Mouse (Mus musculus): ENCODE measurements around the gene Serpine2. TPM values are rescaled to one million over a fixed set of nuclear protein-coding genes. Genes with fewer than 3 reads are reported as not detected.

Serpine2 gene
- polyA plus RNA-seq, 1 experiment from 2014 or later, result 6.7 TPM

GRCm38 (mm10) chr1:79857681-79858388 is 3.1 kb downstream of the Serpine2 start:
- ATAC-seq (ENCODE audit: insufficient read depth), result no peak
- peak overlapping the region; percentile 54 for H3K4me3 ChIP-seq (replicated peaks)
- no peaks in the 10 kb centered on the region for H3K9me3 ChIP-seq (replicated peaks)
- H3K4me1 ChIP-seq (replicated peaks), result 0 out of 2 replicates have a peak, but pooled peaks cover 5% of the 10 kb centered on the region
- H3K27me3 ChIP-seq, result peaks cover 51% of the 10 kb centered on the region
- H3K9ac ChIP-seq, result no peak overlapping the region
- no peaks in the 10 kb centered on the region for H3K36me3 ChIP-seq (replicated peaks)
- 4% methylated on average over 32 of the region's 32 CpGs for WGBS (ENCODE audit: insufficient replicate concordance)
- H3K27ac ChIP-seq (replicated peaks), result no peak overlapping the region
- H3K4me2 ChIP-seq, result peak overlapping the region; percentile 70

- no peaks in the 10 kb centered on the region for H3K36me3 ChIP-seq (replicated peaks)
- 0 out of 2 replicates have a peak, but pooled peaks cover 5% of the 10 kb centered on the region for H3K4me1 ChIP-seq (replicated peaks)
- no peak overlapping the region for H3K4me3 ChIP-seq (replicated peaks)
- H3K27ac ChIP-seq (replicated peaks), result no peak overlapping the region
- peaks cover 51% of the 10 kb centered on the region for H3K27me3 ChIP-seq
- no peak overlapping the region for H3K4me2 ChIP-seq
- ATAC-seq (ENCODE audit: insufficient read depth), result no peak
- no peak overlapping the region for H3K9ac ChIP-seq
- H3K9me3 ChIP-seq (replicated peaks), result no peaks in the 10 kb centered on the region
- 49% methylated on average over 4 of the region's 4 CpGs for WGBS (ENCODE audit: insufficient replicate concordance)
Observed at GRCm38 (mm10) chr1:79856756-79857155, 4.2 kb downstream of the Serpine2 start.

GRCm38 (mm10) chr1:79853527-79853926 is 7.5 kb downstream of the Serpine2 start:
- H3K4me1 ChIP-seq (replicated peaks), result no peaks in the 10 kb centered on the region
- H3K27ac ChIP-seq (replicated peaks), result no peak overlapping the region
- no peak for ATAC-seq (ENCODE audit: insufficient read depth)
- peaks cover 26% of the 10 kb centered on the region for H3K27me3 ChIP-seq
- H3K36me3 ChIP-seq (replicated peaks), result no peaks in the 10 kb centered on the region
- H3K9me3 ChIP-seq (replicated peaks), result no peaks in the 10 kb centered on the region
- no peak overlapping the region for H3K4me2 ChIP-seq
- 50% methylated on average over 3 of the region's 3 CpGs for WGBS (ENCODE audit: insufficient replicate concordance)
- no peak overlapping the region for H3K4me3 ChIP-seq (replicated peaks)
- no peak overlapping the region for H3K9ac ChIP-seq

GRCm38 (mm10) chr1:79850341-79850740 is 10.6 kb downstream of the Serpine2 start:
- WGBS (ENCODE audit: insufficient replicate concordance), result 59% methylated on average over 10 of the region's 10 CpGs
- Histone ChIP-seq H3K27me3 (no peaks in the 10 kb centered on the region), H3K36me3 (replicated peaks) (no peaks in the 10 kb centered on the region), H3K9ac (no peak overlapping the region), H3K4me2 (no peak overlapping the region), H3K9me3 (replicated peaks) (no peaks in the 10 kb centered on the region), H3K4me1 (replicated peaks) (no peaks in the 10 kb centered on the region), H3K4me3 (replicated peaks) (no peak overlapping the region), H3K27ac (replicated peaks) (no peak overlapping the region)
- ATAC-seq (ENCODE audit: insufficient read depth), result no peak

- Histone ChIP-seq H3K4me1 (replicated peaks) (no peaks in the 10 kb centered on the region), H3K36me3 (replicated peaks) (no peaks in the 10 kb centered on the region), H3K27me3 (no peaks in the 10 kb centered on the region), H3K9ac (no peak overlapping the region), H3K9me3 (replicated peaks) (no peaks in the 10 kb centered on the region), H3K27ac (replicated peaks) (no peak overlapping the region), H3K4me3 (replicated peaks) (no peak overlapping the region), H3K4me2 (no peak overlapping the region)
- ATAC-seq (ENCODE audit: insufficient read depth), result no peak
- 28% methylated on average over 3 of the region's 3 CpGs for WGBS (ENCODE audit: insufficient replicate concordance)
Observed at GRCm38 (mm10) chr1:79848663-79849062, 12.3 kb downstream of the Serpine2 start.

- no peak for ATAC-seq (ENCODE audit: insufficient read depth)
- WGBS (ENCODE audit: insufficient replicate concordance), result 27% methylated on average over 2 of the region's 2 CpGs
- no peaks in the 10 kb centered on the region for H3K27me3 ChIP-seq
- H3K36me3 ChIP-seq (replicated peaks), result no peaks in the 10 kb centered on the region
- no peak overlapping the region for H3K4me3 ChIP-seq (replicated peaks)
- H3K9ac ChIP-seq, result no peak overlapping the region
- H3K4me2 ChIP-seq, result no peak overlapping the region
- no peak overlapping the region for H3K27ac ChIP-seq (replicated peaks)
- no peaks in the 10 kb centered on the region for H3K4me1 ChIP-seq (replicated peaks)
- no peaks in the 10 kb centered on the region for H3K9me3 ChIP-seq (replicated peaks)
Observed at GRCm38 (mm10) chr1:79846891-79847290, 14.1 kb downstream of the Serpine2 start.

- WGBS (ENCODE audit: insufficient replicate concordance), result 74% methylated on average over 16 of the region's 16 CpGs
Observed at GRCm38 (mm10) chr1:79832719-79833404, 28.1 kb downstream of the Serpine2 start.

GRCm38 (mm10) chr1:79823951-79824633 is 36.9 kb downstream of the Serpine2 start:
- no peak for ATAC-seq (ENCODE audit: insufficient read depth)
- no peak overlapping the region for H3K27ac ChIP-seq (replicated peaks)
- H3K36me3 ChIP-seq (replicated peaks), result no peaks in the 10 kb centered on the region
- no peaks in the 10 kb centered on the region for H3K27me3 ChIP-seq
- H3K4me3 ChIP-seq (replicated peaks), result no peak overlapping the region
- H3K4me2 ChIP-seq, result no peak overlapping the region
- no peaks in the 10 kb centered on the region for H3K4me1 ChIP-seq (replicated peaks)
- no peaks in the 10 kb centered on the region for H3K9me3 ChIP-seq (replicated peaks)
- 54% methylated on average over 14 of the region's 14 CpGs for WGBS (ENCODE audit: insufficient replicate concordance)
- no peak overlapping the region for H3K9ac ChIP-seq

More at GRCm38 (mm10) chr1:79832719-79833404, 28.1 kb downstream of the Serpine2 start:
- no peak overlapping the region for H3K4me3 ChIP-seq (replicated peaks)
- H3K9ac ChIP-seq, result no peak overlapping the region
- H3K4me2 ChIP-seq, result no peak overlapping the region
- H3K36me3 ChIP-seq (replicated peaks), result no peaks in the 10 kb centered on the region
- ATAC-seq (ENCODE audit: insufficient read depth), result no peak
- no peaks in the 10 kb centered on the region for H3K4me1 ChIP-seq (replicated peaks)
- no peak overlapping the region for H3K27ac ChIP-seq (replicated peaks)
- no peaks in the 10 kb centered on the region for H3K27me3 ChIP-seq
- no peaks in the 10 kb centered on the region for H3K9me3 ChIP-seq (replicated peaks)

GRCm38 (mm10) chr1:79822806-79823525 is 38.0 kb downstream of the Serpine2 start:
- Histone ChIP-seq H3K36me3 (replicated peaks) (no peaks in the 10 kb centered on the region), H3K9ac (no peak overlapping the region), H3K27ac (replicated peaks) (no peak overlapping the region), H3K4me2 (no peak overlapping the region), H3K4me1 (replicated peaks) (no peaks in the 10 kb centered on the region), H3K27me3 (no peaks in the 10 kb centered on the region), H3K9me3 (replicated peaks) (no peaks in the 10 kb centered on the region), H3K4me3 (replicated peaks) (no peak overlapping the region)
- no peak for ATAC-seq (ENCODE audit: insufficient read depth)
- 54% methylated on average over 13 of the region's 13 CpGs for WGBS (ENCODE audit: insufficient replicate concordance)

- no peaks in the 10 kb centered on the region for H3K36me3 ChIP-seq (replicated peaks)
- WGBS (ENCODE audit: insufficient replicate concordance), result 75% methylated on average over 11 of the region's 11 CpGs
- ATAC-seq (ENCODE audit: insufficient read depth), result no peak
- no peak overlapping the region for H3K4me3 ChIP-seq (replicated peaks)
- no peak overlapping the region for H3K4me2 ChIP-seq
- no peaks in the 10 kb centered on the region for H3K4me1 ChIP-seq (replicated peaks)
- H3K9me3 ChIP-seq (replicated peaks), result no peaks in the 10 kb centered on the region
- no peak overlapping the region for H3K27ac ChIP-seq (replicated peaks)
- no peaks in the 10 kb centered on the region for H3K27me3 ChIP-seq
- no peak overlapping the region for H3K9ac ChIP-seq
Observed at GRCm38 (mm10) chr1:79819296-79819879, 41.6 kb downstream of the Serpine2 start.
